Mouse (Mus musculus) heart, adult 9 months (tissue): Measurements from ENCODE around the gene Bpifb2.
"Not testable (repeated sequence)": the region's sequence is repeated elsewhere in the genome, so short reads cannot be mapped to it uniquely, and the experiment has no call there.

Source experiments
- DNase-seq, 2 experiments: peaks; one replicate each; pipeline ENCODE4 v3.0.0; 2022; ENCODE audit warnings: low spot score in 2 of 2

Gene Bpifb2

DNA sequence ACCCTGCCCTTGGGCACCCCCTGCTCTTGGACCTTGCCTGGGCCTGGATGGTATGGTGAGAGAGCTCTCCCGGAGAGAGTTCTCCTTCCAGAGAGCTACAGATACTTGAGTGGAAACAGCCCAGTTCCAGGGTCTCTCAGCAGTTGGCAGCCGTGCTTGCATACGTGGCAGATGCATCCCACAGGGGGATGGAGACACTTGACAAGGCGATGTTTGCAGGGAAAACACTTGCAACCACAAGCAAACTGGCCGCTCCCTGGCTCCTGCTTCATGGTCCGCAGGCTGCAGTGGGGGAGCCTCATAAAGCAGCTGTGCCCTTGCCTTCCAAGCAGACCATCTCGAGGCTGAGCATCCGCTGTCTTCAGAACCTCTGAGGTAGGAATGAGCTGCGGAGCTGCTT lies at the start of gene Bpifb2:
Bpifb2 (plus strand) TSS at position 301 of the 400 bp plus-strand sequence.
- DNase-seq, result no peak

DNA sequence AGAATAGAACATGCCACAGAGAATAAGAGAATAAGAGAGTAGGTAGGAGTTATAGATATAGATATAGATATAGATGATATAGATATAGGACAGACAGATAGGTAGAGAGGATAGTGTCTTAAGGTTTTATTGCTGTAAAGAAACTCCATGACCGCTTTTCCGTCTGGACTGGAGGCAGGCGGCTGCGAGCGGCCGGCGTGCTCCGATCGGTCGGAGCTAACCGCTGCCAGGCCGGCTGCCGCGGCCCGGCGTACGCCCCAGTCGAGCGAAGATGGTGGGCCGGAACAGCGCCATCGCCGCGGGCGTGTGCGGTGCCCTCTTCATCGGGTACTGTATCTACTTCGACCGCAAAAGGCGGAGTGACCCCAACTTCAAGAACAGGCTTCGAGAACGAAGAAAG lies 48.9 kb upstream of the Bpifb2 start:
- not testable (repeated sequence) for DNase-seq

DNA sequence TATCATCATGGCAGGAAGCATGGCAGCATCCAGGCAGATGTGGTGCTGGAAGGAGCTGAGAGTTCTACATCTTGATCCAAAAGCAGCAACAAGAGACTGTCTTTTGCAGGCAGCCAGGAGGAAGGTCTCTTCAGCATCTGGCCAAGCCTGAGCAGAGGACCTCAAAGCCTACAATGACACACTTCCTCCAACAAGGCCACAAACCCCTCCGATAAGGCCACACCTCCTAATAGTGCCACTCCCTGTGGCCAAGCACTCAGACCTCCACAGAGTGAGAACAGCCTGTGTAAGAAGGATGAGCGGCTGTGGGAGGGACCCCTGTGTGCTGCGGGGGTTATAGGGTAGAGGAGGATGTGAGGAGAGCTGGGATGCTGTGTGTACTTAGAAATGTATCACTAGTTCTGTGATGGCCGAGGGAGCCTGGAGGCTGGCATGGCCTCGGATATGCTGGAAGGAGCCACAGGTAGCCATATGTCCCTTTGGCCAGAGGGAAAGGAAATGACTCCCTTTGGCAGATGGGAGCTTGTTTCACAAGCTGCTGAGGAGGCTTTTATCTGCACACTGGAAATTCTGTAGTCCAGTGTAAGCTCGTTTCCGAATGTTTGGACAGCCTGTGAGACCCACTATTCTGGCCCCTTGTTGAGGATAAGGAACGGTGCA lies 47.5 kb upstream of the Bpifb2 start:
- no peak for DNase-seq

DNA sequence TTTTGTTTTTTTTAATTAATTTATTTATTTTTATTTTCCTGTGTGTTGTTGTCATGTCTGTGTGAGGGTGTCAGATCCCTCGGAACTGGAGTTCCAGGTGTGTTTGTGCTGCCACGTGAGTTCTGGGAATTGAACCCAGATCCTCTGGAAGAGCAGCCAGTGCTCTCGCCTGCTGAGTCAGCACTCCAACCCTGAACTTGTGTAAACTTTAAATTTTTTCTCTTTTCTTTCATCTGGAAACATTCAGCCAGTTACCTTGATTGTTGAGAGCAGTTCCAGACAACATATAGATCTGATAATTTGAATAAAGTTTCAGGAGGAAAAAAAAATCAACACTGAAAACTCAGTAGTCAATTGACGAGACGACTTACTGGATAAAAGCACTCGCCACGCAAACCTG lies 46.1 kb upstream of the Bpifb2 start:
- DNase-seq, result no peak

DNA sequence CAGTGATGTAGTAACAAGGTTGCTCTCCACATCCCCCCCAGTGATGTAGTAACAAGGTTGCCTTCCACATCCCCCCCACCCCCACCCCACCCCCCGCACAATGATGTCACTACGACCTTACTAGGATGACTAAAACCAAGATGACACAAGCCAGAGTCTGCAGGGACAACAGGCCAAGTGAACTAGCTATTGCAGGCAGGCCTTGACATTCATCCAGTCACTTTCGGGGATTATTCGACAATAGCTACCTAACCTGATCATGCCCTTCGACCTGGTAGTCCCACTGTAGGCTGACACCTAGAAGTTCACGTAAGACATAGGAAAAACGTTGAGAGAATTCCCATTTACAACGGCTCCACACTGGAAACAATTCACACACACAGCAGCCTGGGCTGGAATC lies 41.6 kb upstream of the Bpifb2 start:
- no peak for DNase-seq

DNA sequence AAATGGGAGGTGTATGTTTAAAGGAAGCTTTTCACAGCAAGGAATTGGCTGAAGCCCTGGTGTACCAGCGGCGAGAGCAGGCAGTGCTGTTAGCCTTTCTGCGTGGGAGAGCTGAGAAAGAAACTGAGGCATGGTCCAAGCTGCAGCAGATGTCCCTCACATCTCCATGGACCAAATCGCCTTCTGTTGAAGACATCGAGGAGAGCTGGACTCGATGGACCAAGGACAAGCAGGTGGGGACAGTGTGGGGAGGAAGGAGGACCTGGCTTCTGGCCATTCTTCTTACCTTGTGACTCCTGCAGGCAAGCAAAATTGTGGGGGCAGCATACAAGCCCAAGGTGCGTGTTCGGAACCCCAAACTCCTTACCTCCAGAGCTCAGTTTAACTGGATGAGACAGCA lies 32.0 kb upstream of the Bpifb2 start:
- no peak for DNase-seq

DNA sequence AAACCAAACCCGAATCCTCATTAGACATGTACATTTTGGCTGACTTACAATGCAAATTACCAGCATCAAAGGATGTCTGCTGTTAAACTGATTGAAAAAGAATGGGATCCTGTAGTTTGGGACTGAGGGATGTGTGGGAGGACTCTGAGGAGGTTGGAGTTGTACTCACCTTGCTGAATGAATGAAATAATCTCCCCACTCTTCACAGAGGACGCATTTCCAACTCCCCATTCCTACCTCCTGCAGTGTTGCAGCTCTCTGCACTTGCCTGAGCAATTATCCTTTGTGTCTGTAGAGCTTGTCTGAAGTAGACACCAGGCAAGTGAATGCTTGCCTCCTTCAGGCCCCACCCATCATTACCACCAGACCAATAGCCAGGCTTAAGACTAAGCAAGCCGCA lies 26.5 kb upstream of the Bpifb2 start:
- no peak for DNase-seq

DNA sequence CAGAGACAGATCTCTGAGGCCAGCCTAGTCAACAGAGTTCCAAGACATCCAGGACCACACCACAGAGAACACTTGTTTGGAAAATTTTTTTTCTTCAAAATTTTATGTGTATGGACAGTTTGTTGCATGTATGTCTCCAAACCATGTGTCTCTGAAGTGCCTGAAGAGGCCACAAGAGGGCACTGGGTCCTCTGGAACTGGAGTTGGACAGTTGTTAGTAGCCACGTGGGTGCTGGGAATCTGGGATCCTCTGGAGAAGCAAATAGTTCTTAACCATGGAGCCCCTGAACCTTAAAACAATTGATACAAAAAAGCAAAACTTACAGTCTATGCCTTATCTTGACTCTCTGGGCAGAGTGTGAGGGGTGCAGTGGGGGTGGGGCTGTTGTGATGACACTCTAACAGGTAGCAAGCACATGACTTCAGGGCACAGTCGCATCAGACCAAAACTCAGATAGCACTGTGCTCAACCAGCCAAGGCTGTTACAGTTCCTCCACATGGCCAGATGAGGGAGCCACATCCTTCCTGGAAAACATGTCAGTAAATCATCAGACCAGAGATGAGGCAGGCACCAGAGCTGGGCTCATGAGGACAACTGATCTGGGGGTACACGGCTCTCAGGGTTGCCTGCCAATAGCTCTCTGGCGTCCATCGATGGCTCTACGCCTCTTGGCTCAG lies 24.4 kb upstream of the Bpifb2 start:
- DNase-seq, result no peak

DNA sequence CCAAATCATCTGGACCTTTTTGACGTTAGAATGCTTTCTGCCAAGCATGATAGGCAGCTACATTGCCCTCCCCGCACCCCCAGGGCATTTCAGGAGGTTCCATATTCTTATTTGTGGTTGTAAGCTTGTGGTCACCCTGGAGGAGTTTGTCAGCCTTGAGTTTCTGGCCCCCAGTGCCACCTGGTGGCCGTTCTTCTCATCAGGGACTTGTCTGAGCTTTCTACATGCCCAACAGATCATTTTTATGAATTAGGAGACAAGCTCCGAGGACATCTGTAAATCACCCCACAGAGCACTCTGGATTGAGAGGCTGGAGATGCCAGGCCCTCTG lies 23.9 kb upstream of the Bpifb2 start:
- DNase-seq, result peak; percentile 2 to 5

DNA sequence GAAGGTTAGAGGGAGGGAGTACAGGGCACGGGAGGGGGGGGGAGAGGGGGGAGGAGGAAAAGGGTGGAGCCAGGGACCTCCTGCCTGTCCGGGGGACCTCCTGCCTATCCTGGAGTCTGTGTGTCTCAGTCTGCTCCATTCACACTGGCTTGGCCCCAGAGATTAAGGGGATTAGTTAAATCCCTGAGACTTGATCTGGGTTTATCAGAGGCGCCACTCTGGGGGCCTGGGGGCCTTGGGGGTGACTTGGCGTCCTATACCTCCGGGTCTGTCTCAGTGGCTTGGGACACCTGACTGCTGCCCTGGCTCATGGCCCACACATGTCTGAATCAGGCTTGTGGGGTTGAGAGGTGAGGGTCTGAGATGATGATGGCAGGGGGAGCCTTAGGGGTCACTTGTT lies 21.3 kb upstream of the Bpifb2 start:
- DNase-seq, result no peak

DNA sequence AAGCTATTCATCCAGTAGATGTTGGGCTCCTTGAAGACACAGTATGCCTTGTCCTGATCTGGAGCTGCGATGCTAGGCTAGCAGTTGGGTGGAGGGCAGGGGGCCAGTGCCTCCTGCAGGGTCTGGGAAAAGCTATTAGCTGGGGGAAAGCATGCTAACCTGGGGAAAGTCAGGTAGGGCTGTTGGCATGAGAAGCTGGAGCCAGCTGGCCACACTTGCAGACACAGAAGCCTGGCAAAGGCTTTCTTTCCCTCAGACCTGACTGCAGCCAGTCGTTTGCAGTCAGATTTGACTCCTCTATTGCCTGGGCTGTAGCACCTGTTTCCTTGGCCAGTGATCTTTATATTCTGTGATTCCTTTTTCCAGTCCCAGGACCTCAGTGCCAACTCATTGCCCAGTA lies 15.3 kb upstream of the Bpifb2 start:
- no peak for DNase-seq

DNA sequence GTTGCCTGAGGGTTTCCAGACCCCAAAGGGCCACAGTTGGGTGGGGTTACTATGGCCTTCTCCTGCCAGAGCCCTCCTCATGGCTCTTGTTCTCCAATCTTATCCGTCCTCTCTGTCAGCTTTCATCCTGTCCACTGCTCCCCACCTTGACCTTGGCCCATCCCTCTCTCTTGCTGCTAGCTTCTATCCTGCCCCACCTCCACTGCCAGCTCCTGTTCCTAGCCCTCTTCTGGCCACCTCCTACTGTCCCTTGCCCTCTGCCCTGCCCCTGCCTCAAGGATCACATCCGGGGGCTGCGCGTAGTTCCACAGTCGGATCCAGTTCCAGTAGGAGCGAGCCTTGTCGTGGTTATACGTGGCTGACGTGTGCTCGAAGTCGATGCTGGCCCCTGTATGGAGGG lies 14.5 kb upstream of the Bpifb2 start:
- no peak for DNase-seq

DNA sequence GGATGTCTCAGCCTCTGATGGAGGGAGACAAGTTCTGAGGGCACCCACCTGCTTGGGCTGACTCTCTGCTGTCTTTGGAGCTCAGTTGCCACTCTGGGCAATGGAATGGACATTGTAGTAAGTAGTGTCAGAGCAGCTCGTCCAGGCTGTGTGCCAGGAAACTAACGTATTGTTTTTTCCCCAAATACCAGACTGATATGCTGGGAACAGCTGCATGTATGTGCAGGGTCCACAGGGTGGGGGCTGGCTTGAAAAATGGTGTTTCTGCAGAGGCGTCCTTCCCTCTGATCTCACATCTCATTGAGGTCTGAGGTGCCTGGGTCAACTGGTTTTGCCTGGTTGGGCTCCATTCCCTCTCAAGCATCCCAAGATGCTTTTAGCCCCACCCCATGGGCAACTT lies 14.1 kb upstream of the Bpifb2 start:
- no peak for DNase-seq

DNA sequence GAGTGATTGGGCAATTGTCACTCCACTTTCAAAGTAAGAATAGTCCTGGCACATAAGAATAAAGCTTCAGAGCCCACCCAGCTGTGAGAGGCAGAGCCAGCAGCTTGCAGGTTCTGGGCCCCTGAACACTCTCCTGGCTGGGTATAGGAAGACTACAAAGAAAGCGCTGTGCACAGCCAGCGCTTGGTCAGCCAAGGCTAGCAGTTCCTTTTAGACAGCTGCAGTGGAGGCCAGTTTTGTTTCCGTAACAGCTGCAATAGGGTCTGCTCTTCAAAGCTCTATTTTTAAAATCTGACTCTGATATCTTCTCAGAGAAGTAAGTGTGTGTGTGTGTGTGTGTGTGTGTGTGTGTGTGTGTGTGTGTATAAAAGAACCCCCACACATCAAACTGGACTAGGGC lies 12.9 kb upstream of the Bpifb2 start:
- no peak for DNase-seq

DNA sequence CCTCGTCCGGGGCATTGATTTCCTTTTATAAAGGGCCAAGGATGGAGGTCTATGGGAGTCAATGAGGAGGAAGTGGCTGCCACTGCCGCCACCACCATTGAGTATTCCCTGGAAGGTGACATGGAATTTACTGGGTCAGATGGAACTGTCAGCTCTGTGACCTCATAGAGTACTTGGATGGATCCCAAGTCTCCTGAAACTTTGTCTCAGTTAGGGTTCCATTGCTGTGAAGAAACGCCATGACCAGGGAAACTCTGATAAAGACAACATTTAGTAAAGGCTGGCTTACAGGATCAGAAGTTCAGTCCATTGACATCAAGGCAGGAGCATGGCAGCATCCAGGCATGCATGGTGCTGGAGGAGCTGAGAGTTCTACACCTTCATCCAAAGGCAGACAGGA lies 3.9 kb upstream of the Bpifb2 start, which contains the start of gene Sun5:
Sun5 (minus strand) TSS at position 101 of the 400 bp plus-strand sequence.
- DNase-seq, result no peak

DNA sequence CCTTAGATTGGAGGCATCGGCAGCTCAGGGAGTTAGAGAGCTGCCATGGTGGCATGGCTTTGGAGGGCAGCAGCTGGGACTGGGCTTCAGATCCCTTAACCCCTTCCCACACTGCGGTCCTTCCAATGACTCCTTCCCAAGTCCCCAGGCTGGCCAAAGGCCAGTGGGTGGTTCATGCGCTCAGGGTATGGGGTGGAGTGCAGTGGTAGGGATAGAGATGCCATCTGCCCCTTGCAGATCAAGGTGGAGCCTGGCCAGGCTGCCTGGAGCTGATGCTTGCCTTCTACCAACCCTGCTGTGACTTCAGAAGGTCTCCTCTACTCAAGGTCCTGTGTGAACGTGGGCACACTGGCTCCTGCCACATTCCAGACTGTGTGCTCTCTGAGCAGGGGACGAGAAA lies 24.3 kb downstream of the Bpifb2 start:
- no peak for DNase-seq

DNA sequence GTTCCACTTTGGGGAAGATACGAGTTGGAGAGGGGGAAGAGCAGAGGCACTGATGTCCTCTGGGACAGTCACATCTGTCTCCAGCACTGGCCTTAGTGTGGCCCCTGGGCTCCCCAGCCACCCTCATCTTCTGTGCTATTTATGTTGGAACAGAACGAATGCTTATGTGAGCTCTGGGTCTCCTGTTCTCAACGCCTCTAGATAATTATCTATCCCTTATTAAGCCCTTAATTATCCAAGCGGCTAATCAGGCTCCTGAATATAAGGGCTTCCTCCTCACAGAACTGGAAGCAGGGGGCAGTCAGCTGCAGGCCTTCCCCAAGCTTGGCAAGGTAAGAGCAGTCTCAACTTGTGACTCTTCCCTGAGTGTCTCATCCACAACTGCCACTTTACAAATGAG lies 25.2 kb downstream of the Bpifb2 start, which contains the start of gene Bpifb6:
Bpifb6 (plus strand) TSS at position 301 of the 400 bp plus-strand sequence.
- DNase-seq, result no peak

DNA sequence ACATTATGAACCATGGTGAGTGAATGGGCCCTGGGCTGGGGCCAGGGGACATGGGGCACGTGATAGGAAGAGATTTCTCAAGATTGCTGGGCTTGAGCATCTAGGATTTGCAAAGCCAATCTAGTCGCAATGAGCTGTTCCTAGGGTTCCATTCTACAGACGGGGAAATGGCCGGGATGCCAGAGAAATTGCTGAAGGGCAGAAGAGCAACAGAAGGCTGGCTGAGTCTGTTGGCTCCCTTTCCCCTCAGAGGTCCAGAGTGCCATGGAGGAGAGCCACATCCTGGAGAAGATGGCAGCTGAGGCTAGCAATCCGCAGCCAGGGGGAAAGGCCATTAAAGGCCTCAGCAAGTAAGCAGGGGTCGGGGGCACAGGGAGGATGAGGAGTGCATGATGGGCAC lies 27.9 kb downstream of the Bpifb2 start:
- DNase-seq, result no peak

DNA sequence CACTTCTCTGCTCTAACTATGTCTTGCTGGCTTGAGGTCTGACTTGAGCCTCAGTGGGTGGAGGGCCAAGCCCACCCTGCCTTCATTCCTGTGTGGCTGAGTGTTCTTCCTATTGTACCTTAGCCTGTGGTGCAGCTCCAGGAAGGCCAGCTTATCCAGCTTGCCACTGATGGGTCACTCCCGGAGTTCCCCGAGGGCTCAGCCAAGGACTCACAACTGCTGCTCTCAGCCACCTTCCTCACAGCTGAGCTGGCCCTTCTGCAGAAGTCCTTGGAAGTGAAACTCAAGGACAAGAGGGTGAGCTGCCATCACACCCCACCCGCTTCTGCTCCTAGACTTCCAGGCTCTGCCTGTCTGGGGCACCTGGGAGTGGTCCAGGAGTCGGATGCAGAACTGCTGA lies 31.8 kb downstream of the Bpifb2 start:
- no peak for DNase-seq

DNA sequence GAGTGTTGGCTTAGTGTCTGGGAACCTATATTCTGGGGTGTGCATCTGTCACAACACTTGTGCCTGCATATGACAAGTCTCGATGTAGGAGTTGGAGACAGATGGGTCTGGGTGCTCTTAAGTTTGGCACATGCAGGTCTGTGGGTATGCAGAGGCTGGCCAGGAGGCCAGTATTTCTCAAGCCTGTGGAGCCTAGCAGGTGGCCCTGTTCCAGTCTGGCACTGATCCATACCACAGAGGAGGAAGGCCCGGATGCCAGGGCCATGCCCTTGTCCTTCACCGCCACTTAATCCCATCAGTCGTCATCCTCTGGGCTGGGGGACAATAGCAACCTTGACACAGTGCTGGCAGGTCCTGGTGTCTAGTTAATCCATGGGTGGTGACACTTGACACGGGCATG lies 39.3 kb downstream of the Bpifb2 start:
- peak; percentile 7 to 24 for DNase-seq

DNA sequence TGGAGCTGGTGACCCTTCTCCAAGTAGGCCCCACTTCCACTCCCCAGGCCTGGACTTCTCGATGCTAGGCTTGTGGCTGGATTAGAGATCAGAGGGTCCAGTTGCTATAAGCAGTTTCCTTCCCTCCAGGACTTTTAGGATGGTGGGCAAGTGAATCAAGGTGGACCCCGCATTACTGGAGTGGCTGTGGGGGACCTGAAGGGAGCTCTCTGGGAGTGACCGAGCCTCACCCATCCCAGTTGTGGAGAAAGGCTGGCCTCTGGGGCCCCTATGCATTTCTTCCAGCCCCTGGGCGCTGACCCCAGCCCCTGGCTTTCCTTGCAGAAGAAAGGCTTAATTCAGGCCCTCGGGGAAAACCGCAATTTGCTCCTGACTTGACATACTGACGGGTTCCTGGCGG lies 43.1 kb downstream of the Bpifb2 start, which contains the start of gene Bpifb3:
Bpifb3 (plus strand) TSS at position 301 of the 400 bp plus-strand sequence.
- no peak for DNase-seq

DNA sequence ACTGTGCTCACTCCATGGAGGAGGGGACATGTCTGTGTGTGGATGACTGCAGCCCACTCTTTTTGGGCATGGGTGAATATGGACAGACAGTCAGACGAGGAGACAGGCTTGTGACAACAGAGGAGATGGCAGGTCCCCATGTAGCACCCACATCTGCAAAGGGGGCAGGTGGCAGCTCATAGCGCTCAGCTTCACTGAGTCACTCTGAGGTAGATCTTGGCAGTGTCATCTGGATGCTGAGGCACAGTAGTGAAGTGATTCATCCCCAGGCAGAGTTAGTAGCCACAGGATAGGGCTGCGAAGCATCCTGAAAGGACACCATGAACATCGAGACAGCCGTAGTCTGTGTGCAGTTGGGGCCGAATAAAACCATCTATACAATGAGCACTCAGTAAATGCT lies 46.4 kb downstream of the Bpifb2 start:
- DNase-seq, result no peak

DNA sequence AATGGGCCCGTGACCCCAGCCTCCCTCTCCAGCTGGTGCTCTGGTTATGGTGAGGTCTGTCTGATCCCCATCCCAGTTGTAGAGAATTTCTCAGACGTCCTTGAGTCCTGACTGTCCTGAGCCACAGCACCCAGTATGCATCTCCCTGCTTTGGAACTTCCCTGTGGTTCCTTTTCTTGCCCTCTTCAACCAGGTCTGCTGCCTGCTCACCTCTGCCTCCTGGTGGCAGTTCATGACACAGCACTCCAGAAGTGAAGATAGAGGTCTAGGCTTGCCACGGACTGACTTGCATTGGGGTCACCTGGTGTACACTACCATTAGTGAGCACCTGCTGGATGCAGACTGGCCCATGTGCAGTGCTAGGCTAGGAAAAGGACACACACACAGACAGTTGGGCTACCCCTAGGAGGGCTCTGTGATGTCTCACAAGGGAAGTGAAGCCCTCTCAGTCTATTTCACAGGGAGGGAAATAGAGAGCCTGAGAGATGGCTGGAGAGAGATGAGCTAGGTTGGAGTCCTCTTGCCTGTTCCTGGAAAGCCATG lies 55.1 kb downstream of the Bpifb2 start:
- peak in 1 of 2 experiments; percentile 8 for DNase-seq
